Mouse (Mus musculus) urinary bladder, postnatal 4 days (tissue): ENCODE results near the gene Traf3.

Experiments used
- DNase-seq, 2 experiments: peaks; one replicate each; pipeline ENCODE4 v3.0.0; 2021 to 2022; ENCODE audit warnings: low spot score in 2 of 2

The Traf3 gene

GRCm38 (mm10) chr12:111165831-111166591, at the start of gene Traf3:
Gene Traf3 (plus strand): TSS chr12:111166370.
- DNase-seq = peak; percentile 65 to 74

- no peak for DNase-seq
Observed at GRCm38 (mm10) chr12:111119506-111120085, 46.6 kb upstream of the Traf3 start.

GRCm38 (mm10) chr12:111120976-111121645, 45.1 kb upstream of the Traf3 start:
- DNase-seq = no peak

- DNase-seq = no peak
Observed at GRCm38 (mm10) chr12:111122332-111122852, 43.8 kb upstream of the Traf3 start.

GRCm38 (mm10) chr12:111124601-111125260, 41.4 kb upstream of the Traf3 start:
- no peak for DNase-seq

GRCm38 (mm10) chr12:111125666-111126065, 40.5 kb upstream of the Traf3 start:
- DNase-seq = no peak

- no peak for DNase-seq
Observed at GRCm38 (mm10) chr12:111134169-111134568, 32.0 kb upstream of the Traf3 start.

- DNase-seq = no peak
Observed at GRCm38 (mm10) chr12:111134791-111135733, 31.1 kb upstream of the Traf3 start.

- DNase-seq = no peak
Observed at GRCm38 (mm10) chr12:111135953-111136352, 30.2 kb upstream of the Traf3 start.

- DNase-seq = no peak
Observed at GRCm38 (mm10) chr12:111137079-111137478, 29.1 kb upstream of the Traf3 start.

- no peak for DNase-seq
Observed at GRCm38 (mm10) chr12:111143005-111143508, 23.1 kb upstream of the Traf3 start.

- DNase-seq = no peak
Observed at GRCm38 (mm10) chr12:111143509-111144063, 22.6 kb upstream of the Traf3 start.

GRCm38 (mm10) chr12:111144598-111144997, 21.6 kb upstream of the Traf3 start:
- DNase-seq = no peak

GRCm38 (mm10) chr12:111145269-111145668, 20.9 kb upstream of the Traf3 start:
- no peak for DNase-seq

GRCm38 (mm10) chr12:111149495-111150235, 16.5 kb upstream of the Traf3 start:
- no peak for DNase-seq

- no peak for DNase-seq
Observed at GRCm38 (mm10) chr12:111150236-111150596, 16.0 kb upstream of the Traf3 start.

- DNase-seq = no peak
Observed at GRCm38 (mm10) chr12:111151422-111152156, 14.6 kb upstream of the Traf3 start.

GRCm38 (mm10) chr12:111152579-111152978, 13.6 kb upstream of the Traf3 start:
- DNase-seq = no peak
